Mouse (Mus musculus): ENCODE measurements around the gene Tmem192. TPM values are rescaled to one million over a fixed set of nuclear protein-coding genes. Genes with fewer than 3 reads are reported as not detected.

Gene Tmem192
- 30.6 and 34.8 TPM in 2 replicates for polyA plus RNA-seq (2014; fragmentation: Nextera tagmentation; extraction: Ambion mirVana)

DNA sequence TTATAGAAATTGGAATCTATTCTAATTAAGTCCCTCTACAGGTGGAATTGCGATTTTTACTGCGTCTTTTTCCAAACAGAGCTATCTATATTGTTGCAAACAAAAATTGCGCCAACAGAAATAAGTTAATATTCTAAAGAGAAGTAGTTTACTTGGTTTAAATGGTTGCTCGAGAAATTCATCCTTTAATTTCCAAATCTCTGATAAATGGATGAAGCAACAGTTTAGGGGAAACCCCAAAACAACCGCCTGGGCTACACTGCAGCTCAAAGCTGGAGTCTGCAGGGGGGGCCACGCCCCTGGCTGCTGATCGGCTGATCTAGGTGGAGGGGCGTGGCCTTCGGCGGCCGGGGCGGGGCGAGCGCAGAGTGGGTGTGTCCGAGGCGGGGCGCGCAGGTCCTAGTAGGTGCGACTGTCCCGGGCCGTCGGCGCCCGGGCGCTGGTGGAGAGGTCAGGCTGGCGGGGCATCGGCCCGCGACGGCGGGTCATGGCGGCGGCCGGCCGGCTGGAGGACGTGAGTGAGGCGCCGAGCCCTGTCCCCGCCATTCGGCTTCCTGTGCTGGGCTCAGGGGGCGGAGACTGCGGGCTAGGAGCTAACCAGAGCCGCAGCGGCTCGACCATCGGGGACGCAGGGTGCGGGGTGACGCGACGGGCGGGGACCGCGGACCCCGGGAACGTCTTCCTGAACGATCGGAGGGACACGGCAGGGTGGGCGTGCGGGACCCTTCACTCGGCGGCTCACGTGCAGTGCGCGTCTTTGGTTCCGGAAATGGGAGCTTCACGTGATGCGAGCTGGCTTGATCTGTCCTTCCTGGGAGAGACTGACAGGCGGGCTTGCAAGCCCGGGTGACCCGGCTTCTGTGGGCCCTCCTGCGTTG, at the start of gene Tmem192:
Tmem192 (plus strand) TSS at position 366 of the 878 bp plus-strand sequence.
- no peaks in the 10 kb centered on the region for H3K36me3 ChIP-seq (ENCODE audit: control insufficient read depth, insufficient read depth, low read length)
- peak; percentile 95 for ATAC-seq (ENCODE audit: insufficient number of reproducible peaks, insufficient read depth, low FRiP score, low read depth)
- H3K27ac ChIP-seq (replicated peaks in 1 of 2; ENCODE audit: control insufficient read depth in 1 of 2, insufficient read depth in 1 of 2, low read depth in 2 of 2, low read length in 2 of 2): peak within 1 kb of the TSS; percentile 66 to 87
- peak within 1 kb of the TSS; percentile 80 for H3K9ac ChIP-seq (ENCODE audit: low read length)
- peak within 1 kb of the TSS; percentile 62 to 83 for H3K4me3 ChIP-seq (ENCODE audit: control insufficient read depth in 1 of 2, insufficient read depth in 1 of 2, low read depth in 1 of 2, low read length in 2 of 2)
- no peaks in the 10 kb centered on the region for H3K9me3 ChIP-seq (ENCODE audit: control insufficient read depth, low read length)
- 1% methylated on average over 70 of the region's 73 CpGs for WGBS
- H3K4me1 ChIP-seq (ENCODE audit: control insufficient read depth in 2 of 2, insufficient read depth in 2 of 2, low read length in 2 of 2): peaks cover 0 to 2% of the 10 kb centered on the region in 2 experiments; a peak in 1 of 4 replicates
- H3K4me2 ChIP-seq (ENCODE audit: low read length): peak within 1 kb of the TSS; percentile 70
- H3K27me3 ChIP-seq (ENCODE audit: control insufficient read depth, insufficient read depth, low read length): peaks cover 11% of the 10 kb centered on the region

DNA sequence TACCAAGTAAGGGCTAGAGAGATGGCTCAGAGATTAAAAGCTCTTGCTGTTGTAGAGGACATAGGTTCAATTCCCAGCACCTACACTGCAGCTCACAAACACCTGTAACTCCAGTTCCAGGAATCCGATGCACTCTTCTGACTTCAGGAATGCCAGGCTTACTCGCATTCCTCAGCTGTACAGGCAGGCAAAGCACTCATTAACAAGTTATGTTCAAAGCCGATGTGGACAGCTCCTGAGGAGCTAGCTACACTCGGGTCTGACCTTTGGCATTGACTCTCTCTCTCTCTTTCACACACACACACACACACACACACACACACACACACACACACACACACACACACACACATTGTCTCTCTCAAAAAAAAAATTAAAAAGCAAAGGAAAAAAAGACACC, 48.3 kb upstream of the Tmem192 start:
- ATAC-seq (ENCODE audit: insufficient number of reproducible peaks, insufficient read depth, low FRiP score, low read depth): no peak
- no peaks in the 10 kb centered on the region for H3K4me1 ChIP-seq (ENCODE audit: control insufficient read depth in 2 of 2, insufficient read depth in 2 of 2, low read length in 2 of 2)
- H3K9ac ChIP-seq (ENCODE audit: low read length): no peak overlapping the region
- H3K27ac ChIP-seq (replicated peaks in 1 of 2; ENCODE audit: control insufficient read depth in 1 of 2, insufficient read depth in 1 of 2, low read depth in 2 of 2, low read length in 2 of 2): no peak overlapping the region
- H3K4me3 ChIP-seq (ENCODE audit: control insufficient read depth in 1 of 2, insufficient read depth in 1 of 2, low read depth in 1 of 2, low read length in 2 of 2): no peak overlapping the region
- 31% methylated on average over 4 of the region's 4 CpGs for WGBS
- H3K36me3 ChIP-seq (ENCODE audit: control insufficient read depth, insufficient read depth, low read length): no peaks in the 10 kb centered on the region
- no peaks in the 10 kb centered on the region for H3K9me3 ChIP-seq (ENCODE audit: control insufficient read depth, low read length)
- H3K27me3 ChIP-seq (ENCODE audit: control insufficient read depth, insufficient read depth, low read length): no peaks in the 10 kb centered on the region
- H3K4me2 ChIP-seq (ENCODE audit: low read length): no peak overlapping the region

- Histone ChIP-seq H3K9ac (ENCODE audit: low read length) (no peak overlapping the region), H3K4me2 (ENCODE audit: low read length) (no peak overlapping the region), H3K36me3 (ENCODE audit: control insufficient read depth, insufficient read depth, low read length) (no peaks in the 10 kb centered on the region), H3K9me3 (ENCODE audit: control insufficient read depth, low read length) (no peaks in the 10 kb centered on the region), H3K4me1 (ENCODE audit: control insufficient read depth in 2 of 2, insufficient read depth in 2 of 2, low read length in 2 of 2) (no peaks in the 10 kb centered on the region), H3K27ac (replicated peaks in 1 of 2; ENCODE audit: control insufficient read depth in 1 of 2, insufficient read depth in 1 of 2, low read depth in 2 of 2, low read length in 2 of 2) (no peak overlapping the region), H3K4me3 (ENCODE audit: control insufficient read depth in 1 of 2, insufficient read depth in 1 of 2, low read depth in 1 of 2, low read length in 2 of 2) (no peak overlapping the region), H3K27me3 (ENCODE audit: control insufficient read depth, insufficient read depth, low read length) (no peaks in the 10 kb centered on the region)
- ATAC-seq (ENCODE audit: insufficient number of reproducible peaks, insufficient read depth, low FRiP score, low read depth): no peak
- 96% methylated on average over 3 of the region's 3 CpGs for WGBS
These were observed 46.3 kb upstream of the Tmem192 start for GRCm38 (mm10) chr8:64900645-64901044.

- no peak for ATAC-seq (ENCODE audit: insufficient number of reproducible peaks, insufficient read depth, low FRiP score, low read depth)
- Histone ChIP-seq H3K4me3 (ENCODE audit: control insufficient read depth in 1 of 2, insufficient read depth in 1 of 2, low read depth in 1 of 2, low read length in 2 of 2) (no peak overlapping the region), H3K9me3 (ENCODE audit: control insufficient read depth, low read length) (no peaks in the 10 kb centered on the region), H3K27ac (replicated peaks in 1 of 2; ENCODE audit: control insufficient read depth in 1 of 2, insufficient read depth in 1 of 2, low read depth in 2 of 2, low read length in 2 of 2) (no peak overlapping the region), H3K36me3 (ENCODE audit: control insufficient read depth, insufficient read depth, low read length) (no peaks in the 10 kb centered on the region), H3K4me1 (ENCODE audit: control insufficient read depth in 2 of 2, insufficient read depth in 2 of 2, low read length in 2 of 2) (no peaks in the 10 kb centered on the region), H3K9ac (ENCODE audit: low read length) (no peak overlapping the region), H3K4me2 (ENCODE audit: low read length) (no peak overlapping the region), H3K27me3 (ENCODE audit: control insufficient read depth, insufficient read depth, low read length) (no peaks in the 10 kb centered on the region)
- 68% methylated on average over 7 of the region's 7 CpGs for WGBS
These were observed 45.3 kb upstream of the Tmem192 start for GRCm38 (mm10) chr8:64901527-64902156.

GRCm38 (mm10) chr8:64902191-64902590, 44.8 kb upstream of the Tmem192 start:
- no peaks in the 10 kb centered on the region for H3K4me1 ChIP-seq (ENCODE audit: control insufficient read depth in 2 of 2, insufficient read depth in 2 of 2, low read length in 2 of 2)
- 80% methylated on average over 12 of the region's 12 CpGs for WGBS
- H3K36me3 ChIP-seq (ENCODE audit: control insufficient read depth, insufficient read depth, low read length): no peaks in the 10 kb centered on the region
- H3K4me3 ChIP-seq (ENCODE audit: control insufficient read depth in 1 of 2, insufficient read depth in 1 of 2, low read depth in 1 of 2, low read length in 2 of 2): no peak overlapping the region
- H3K27ac ChIP-seq (replicated peaks in 1 of 2; ENCODE audit: control insufficient read depth in 1 of 2, insufficient read depth in 1 of 2, low read depth in 2 of 2, low read length in 2 of 2): no peak overlapping the region
- no peak overlapping the region for H3K4me2 ChIP-seq (ENCODE audit: low read length)
- no peak overlapping the region for H3K9ac ChIP-seq (ENCODE audit: low read length)
- no peak for ATAC-seq (ENCODE audit: insufficient number of reproducible peaks, insufficient read depth, low FRiP score, low read depth)
- no peaks in the 10 kb centered on the region for H3K27me3 ChIP-seq (ENCODE audit: control insufficient read depth, insufficient read depth, low read length)
- H3K9me3 ChIP-seq (ENCODE audit: control insufficient read depth, low read length): no peaks in the 10 kb centered on the region

GRCm38 (mm10) chr8:64903778-64904177, 43.2 kb upstream of the Tmem192 start:
- H3K27me3 ChIP-seq (ENCODE audit: control insufficient read depth, insufficient read depth, low read length): no peaks in the 10 kb centered on the region
- WGBS: 44% methylated on average over 3 of the region's 3 CpGs
- no peak for ATAC-seq (ENCODE audit: insufficient number of reproducible peaks, insufficient read depth, low FRiP score, low read depth)
- no peaks in the 10 kb centered on the region for H3K36me3 ChIP-seq (ENCODE audit: control insufficient read depth, insufficient read depth, low read length)
- H3K4me1 ChIP-seq (ENCODE audit: control insufficient read depth in 2 of 2, insufficient read depth in 2 of 2, low read length in 2 of 2): no peaks in the 10 kb centered on the region
- H3K4me3 ChIP-seq (ENCODE audit: control insufficient read depth in 1 of 2, insufficient read depth in 1 of 2, low read depth in 1 of 2, low read length in 2 of 2): no peak overlapping the region
- no peak overlapping the region for H3K27ac ChIP-seq (replicated peaks in 1 of 2; ENCODE audit: control insufficient read depth in 1 of 2, insufficient read depth in 1 of 2, low read depth in 2 of 2, low read length in 2 of 2)
- no peak overlapping the region for H3K9ac ChIP-seq (ENCODE audit: low read length)
- no peak overlapping the region for H3K4me2 ChIP-seq (ENCODE audit: low read length)
- no peaks in the 10 kb centered on the region for H3K9me3 ChIP-seq (ENCODE audit: control insufficient read depth, low read length)

- Histone ChIP-seq H3K9me3 (ENCODE audit: control insufficient read depth, low read length) (no peaks in the 10 kb centered on the region), H3K4me2 (ENCODE audit: low read length) (no peak overlapping the region), H3K27me3 (ENCODE audit: control insufficient read depth, insufficient read depth, low read length) (no peaks in the 10 kb centered on the region), H3K4me1 (ENCODE audit: control insufficient read depth in 2 of 2, insufficient read depth in 2 of 2, low read length in 2 of 2) (no peaks in the 10 kb centered on the region), H3K27ac (replicated peaks in 1 of 2; ENCODE audit: control insufficient read depth in 1 of 2, insufficient read depth in 1 of 2, low read depth in 2 of 2, low read length in 2 of 2) (no peak overlapping the region), H3K9ac (ENCODE audit: low read length) (no peak overlapping the region), H3K4me3 (ENCODE audit: control insufficient read depth in 1 of 2, insufficient read depth in 1 of 2, low read depth in 1 of 2, low read length in 2 of 2) (no peak overlapping the region), H3K36me3 (ENCODE audit: control insufficient read depth, insufficient read depth, low read length) (no peaks in the 10 kb centered on the region)
- ATAC-seq (ENCODE audit: insufficient number of reproducible peaks, insufficient read depth, low FRiP score, low read depth): no peak
- 93% methylated on average over 2 of the region's 2 CpGs for WGBS
These were observed 37.0 kb upstream of the Tmem192 start for GRCm38 (mm10) chr8:64910026-64910425.
